Mouse (Mus musculus) lung, postnatal 25 days (tissue): ENCODE data around the gene 2010109A12Rik.

Source experiments
- DNase-seq: peaks from one replicate; pipeline ENCODE4 v3.0.0; 2022; ENCODE audit warnings: low spot score

Gene 2010109A12Rik

DNA sequence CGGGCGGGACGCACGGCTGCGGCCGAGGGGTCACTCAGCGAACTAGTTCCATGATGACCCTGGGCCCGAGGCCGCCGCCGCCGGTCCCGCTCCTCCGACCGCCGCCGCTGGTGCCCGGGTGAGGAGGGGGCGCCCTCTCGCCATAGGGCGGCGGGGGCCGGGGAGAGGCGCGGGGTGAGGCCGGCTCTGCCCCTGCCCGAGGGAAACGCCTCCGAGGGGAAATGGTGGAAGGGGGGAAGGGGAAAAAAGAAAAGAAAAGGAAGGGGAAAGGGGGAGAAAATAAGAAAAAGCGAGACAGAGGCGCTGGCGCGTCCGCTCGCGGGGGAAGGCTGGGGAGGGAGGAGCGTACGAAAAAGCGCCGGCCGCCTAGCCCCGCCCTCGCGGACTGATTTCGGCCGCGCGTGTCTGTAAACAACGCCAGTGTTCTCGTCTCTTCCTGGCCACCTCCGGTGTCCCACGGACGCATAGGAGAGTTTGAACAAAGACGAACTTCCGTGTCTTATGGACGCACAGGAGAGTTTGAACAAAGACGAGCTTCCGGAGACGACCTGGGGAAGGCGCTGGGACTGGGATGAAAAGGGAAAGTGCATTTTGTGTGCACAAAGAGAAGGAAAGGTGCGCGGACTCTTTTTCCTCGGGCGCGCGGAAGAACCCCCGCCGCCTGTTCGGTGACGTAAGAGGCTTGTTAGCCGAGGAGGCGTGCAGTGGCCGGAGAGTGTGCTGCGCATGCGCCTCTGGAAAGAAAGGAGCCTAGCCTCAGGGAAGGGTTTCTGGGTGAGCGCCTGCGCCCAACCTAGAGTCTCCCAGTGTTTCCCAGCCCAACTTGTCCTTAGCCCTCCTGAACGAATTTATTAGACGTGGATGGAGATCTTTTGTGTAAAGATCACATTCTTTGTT, at the start of gene 2010109A12Rik, which contains the start of gene Ccni:
2010109A12Rik (plus strand) TSS at position 410 of the 897 bp plus-strand sequence.
Ccni (minus strand) TSS at position 387 of the 897 bp plus-strand sequence.
- DNase-seq, result peak; percentile 95

DNA sequence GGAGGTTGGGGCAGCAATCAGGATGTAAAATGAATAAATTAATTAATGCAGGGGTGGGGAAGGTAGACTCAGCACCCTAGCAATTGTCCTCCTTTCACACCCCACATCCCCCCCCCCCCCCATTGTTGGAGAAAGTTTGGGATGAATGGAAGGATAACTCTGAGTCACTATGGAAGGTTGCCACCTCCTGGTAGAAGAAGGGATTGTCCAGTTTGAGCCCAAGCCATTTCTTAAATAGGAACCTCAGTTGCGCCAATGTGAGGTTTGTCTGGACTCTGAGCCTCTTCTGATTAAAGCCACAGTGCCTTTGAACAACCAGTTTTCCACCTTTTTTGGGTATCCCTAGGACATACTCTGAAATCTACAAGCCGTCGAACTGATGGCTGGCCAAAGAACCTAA, 42.8 kb upstream of the 2010109A12Rik start:
- peak; percentile 61 for DNase-seq

DNA sequence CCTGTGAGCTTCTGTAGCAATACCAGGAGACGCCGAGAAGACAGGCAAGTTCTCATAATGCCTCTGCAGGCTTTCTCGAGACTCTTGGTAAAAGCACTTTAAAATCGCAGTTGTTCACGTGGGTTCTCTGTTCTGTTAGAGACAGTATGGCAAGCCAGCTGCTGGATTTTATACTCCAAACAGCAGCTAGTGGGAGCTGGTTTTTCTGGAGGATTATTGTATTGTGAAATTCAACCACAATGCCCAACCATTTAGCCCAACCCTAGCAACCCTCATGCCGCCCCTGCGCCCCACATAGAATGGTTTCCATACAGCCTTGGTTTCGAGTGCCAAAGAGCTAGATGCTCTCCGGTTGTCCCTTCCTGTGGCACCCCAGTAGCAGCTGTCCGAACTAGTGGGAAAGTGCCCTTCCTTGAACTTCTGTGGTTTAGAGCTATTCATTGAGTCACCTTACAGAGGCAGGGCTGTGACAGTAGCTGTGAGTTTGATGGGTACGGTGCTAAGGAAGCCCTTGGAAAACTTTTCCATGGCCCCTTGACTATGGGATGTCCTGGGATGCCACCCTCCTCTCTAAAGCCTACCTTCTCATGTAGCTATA, 38.3 kb upstream of the 2010109A12Rik start:
- no peak for DNase-seq

DNA sequence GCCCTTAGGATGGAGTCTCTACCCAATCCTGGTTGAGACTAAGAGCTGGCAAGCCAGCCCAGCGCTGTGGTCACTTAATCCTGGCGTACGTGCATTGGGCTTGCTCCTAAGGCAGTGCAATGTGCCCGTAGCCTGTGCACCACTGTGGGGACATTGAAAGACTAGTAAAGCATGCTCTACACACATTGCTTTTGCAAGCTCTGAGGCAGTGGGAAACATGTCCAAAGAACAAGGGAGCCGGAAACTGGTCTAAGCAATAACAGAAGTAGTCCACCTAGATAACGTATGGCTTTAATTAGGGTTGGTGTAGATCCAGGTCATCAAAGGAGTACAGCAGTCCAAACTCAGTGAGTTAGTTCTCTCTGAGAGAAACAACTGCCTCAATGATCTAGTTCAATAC, 37.7 kb upstream of the 2010109A12Rik start:
- DNase-seq, result no peak

DNA sequence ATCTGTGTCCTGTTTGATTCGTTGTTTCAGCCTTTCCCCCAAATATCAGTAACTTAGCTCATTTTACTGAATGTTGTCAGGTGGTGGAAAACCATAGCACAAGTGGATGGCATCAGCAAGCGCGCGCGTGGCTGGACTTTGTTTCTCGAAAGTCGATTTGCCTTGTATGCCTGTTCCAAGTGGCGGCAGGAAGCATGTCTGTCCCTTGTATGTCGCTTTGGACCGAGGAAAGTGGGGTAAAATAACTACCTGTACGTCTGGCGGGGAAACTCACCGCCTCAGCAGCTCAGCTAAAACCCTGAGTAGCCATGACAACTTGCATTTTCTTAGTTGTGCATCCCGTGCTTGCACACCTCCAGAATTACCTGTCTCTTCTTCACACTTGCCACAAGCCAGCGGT, 34.9 kb upstream of the 2010109A12Rik start:
- no peak for DNase-seq

DNA sequence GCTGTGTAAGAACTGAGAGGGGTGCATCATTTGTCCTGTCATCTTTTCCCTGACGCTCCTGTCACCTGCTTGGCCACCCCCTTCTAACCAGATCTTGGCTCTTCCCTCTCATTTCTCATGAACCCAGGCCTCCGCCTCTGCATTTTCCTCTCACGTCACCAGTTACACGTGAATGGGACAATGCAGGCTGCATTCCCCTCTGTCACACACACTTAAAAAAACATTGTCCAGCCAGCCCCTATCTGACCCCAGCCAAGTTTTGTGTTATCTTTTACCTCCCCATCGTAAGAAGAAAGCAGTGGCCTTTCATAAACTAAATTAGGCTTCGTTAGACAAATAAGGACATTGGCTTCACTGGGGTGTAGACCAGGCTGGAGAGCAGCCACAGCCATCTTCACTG, 33.8 kb upstream of the 2010109A12Rik start:
- DNase-seq, result no peak

DNA sequence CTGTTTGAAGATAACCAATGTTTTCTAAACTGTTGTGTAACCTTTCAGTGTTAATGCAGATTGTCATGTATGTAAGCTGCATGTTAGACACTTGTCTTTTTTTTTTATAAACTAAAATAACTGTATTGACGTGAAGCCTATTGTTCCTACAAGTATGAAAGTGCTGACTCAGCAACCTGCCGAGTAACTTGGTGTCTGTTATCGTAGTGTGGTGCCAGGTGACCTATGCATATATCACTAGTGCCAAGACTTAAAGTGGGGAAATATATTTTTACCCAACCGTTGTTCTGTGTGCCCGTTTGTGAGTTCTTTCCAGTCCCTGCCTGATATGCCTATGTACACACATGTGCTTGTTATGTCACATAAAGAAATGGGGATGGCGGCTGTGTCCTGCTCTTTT, 31.6 kb upstream of the 2010109A12Rik start:
- DNase-seq, result no peak

DNA sequence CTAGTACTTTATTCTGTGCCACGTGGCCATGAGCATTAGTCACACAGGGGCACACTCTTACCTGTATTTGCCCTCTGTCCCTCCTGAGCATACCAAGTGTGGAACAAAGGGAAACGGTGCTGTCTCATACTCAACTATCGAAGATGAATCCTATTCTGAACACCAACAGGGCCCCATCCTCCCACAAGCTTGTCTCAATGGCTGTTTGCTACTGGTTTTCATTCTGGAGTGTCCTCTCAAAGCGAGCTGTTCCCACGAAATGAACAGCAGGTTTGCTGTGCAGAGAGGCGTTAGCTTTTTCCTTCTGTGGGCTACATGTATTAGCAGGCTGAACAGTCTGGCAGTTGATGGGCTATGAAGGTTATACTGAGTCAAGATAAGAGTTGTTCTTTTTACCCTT, 27.7 kb upstream of the 2010109A12Rik start:
- DNase-seq, result no peak

DNA sequence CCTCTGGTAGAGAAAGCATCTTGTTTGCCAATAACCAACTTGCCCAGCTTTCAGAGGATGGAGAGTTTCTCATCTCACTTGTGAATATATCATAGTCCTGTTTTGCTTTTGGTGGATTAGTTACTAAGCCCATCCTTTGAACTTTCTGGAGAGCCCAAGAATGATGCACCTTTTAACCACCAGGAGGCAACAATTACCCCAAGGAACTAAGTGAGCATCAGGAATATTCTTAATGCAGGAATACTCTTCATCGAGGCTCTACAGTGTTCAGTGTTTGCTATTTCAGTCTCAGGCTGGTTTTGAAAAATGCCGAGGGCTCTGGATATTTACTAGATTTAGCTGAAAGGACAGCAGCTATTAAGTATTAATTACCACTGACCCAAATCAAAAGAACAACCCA, 26.1 kb upstream of the 2010109A12Rik start:
- peak; percentile 40 for DNase-seq

DNA sequence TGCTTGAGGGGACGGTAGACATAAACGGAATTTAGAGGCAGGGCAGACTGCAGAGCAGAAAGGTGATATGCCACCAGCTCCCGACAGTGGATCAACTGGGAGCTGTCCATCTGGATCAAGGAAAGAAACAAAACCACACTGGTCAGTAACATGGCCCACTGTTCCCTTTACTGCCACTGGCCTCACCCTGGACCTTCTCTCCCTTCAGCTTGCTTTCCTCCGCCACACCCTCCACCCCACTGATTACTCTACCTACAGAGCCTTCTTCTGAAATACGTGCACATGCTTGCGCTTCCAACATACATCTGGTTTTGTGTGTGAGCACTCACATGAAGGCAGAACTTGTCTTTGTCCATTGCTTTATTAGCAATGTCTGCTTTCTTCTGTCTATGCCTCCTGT, 23.0 kb upstream of the 2010109A12Rik start:
- DNase-seq, result no peak

DNA sequence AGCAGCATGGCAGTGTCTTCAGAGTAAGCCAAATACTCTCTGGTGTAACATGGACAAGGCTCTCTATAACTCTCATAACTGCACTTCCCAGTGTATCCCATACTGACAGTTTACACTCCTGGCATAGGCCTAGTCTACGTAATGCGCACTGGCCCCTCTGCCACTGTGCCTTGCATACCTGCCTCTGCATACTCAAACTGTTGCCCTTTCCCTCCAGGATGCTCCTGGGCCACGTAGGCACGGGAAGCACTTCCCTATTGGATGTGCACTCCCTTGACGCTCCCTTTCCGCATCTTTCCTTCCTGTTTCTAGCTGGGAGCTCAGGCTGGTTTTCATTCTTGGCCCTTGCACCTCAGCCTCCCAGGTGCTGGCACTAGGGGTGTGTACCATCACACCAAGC, 21.8 kb upstream of the 2010109A12Rik start:
- no peak for DNase-seq

DNA sequence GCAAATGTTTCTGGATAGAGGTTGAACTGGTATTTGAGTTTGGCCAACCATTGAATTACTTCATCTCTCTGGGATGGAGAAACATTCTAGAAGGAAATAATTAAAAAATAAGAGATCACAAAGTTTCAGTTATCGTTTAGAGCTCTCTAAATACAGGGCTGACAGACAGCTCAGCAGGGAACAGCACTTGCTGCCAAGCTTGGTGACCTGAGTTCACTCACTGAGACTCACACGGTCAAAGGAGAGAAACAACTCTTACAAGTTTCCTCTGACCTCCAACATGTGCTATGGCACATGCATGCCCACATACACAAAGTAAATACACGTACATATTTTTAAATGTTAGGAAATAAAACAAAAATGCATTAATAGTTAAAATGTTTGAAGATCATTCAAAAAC, 16.7 kb upstream of the 2010109A12Rik start:
- DNase-seq, result no peak

DNA sequence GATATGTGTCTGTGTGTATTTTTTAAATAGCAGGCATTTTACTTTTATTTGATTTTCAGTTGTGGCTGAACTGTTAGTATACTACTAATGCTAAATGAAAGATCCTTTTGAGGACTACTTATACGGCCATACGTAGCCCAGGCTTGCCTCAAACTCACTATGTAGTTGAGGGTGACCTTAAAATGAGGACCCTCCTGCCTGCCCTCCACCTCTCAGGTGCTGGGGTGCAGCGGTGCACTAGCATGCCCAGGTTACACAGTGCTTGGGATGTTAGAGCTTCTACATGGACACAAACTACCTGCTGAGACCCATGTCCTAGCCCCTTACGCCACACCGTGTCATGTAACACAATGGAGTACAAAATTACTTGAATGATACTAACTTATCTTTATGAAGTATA, 15.9 kb upstream of the 2010109A12Rik start:
- no peak for DNase-seq

DNA sequence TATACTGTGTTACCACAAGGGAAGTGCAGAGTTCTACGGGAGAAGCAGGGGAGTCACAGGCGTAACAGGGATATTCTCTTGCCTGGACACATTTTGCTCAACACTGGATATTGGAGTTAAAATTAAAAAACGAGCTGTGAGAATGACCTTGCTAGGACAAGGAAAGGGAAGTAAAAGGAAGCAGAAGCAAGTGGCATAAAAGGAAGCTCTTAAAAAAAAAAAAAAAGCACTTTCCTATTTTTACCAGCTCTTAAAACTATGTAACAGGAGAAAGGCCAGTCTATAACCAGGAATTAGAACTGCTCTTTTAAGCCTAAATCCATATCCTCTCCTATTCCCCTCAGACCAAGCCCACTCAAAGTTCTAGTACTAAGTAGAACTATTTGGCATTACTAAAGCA, 8.1 kb upstream of the 2010109A12Rik start:
- no peak for DNase-seq

DNA sequence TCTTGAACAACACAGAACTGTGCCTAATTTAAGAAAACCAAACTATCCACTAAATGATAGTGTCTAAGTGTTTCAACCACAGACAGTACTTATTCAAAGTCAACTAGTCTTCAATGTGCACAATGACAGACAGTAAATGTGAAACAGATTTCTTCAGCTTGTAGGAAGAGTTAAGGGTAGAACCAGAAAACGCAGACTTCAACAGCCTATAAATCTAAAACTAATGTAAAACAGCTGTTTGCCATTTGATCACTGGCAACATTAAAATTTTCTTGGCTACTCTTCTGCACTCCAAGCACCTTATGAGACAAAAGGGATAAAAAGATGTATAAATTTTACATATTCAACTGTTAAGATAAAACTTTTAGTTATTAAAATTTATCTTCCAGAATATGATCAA, 5.1 kb upstream of the 2010109A12Rik start:
- DNase-seq, result no peak

DNA sequence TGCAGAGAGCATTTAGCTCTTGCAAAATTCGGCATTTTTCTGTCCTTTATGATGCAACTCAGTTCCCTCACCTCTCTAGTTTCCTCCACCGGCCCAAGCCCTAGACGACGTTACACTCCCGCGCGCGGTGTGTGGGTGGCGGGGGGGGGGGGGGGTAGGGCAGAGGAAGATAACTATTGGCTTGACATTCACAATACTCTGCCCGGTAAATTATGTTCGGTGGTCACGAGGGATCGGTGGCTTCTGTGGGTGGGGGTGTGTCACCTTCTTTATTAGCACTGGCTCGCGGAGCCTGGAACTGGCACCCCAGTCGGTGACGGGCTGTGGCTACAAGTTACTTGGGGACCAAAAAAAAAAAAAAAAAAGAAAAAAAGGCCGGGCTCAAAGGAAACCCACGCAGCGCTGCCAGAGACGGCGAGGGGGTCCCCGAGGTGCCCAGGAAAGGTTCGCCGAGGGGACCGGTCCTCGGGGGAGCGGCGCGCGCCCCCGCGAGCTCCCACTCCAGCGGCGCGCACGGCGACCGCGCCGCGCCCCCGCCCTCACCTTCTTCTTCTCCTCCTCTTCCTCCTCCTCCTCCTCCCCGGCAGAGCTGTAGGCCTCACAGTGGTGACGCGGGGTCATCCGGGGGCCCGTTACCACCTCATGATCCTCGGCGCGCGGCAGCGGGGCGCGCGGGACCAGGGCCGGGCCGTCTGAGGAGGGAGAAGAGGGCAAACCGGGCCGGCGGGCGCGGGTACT, 778 bp upstream of the 2010109A12Rik start:
- DNase-seq, result peak; percentile 69

DNA sequence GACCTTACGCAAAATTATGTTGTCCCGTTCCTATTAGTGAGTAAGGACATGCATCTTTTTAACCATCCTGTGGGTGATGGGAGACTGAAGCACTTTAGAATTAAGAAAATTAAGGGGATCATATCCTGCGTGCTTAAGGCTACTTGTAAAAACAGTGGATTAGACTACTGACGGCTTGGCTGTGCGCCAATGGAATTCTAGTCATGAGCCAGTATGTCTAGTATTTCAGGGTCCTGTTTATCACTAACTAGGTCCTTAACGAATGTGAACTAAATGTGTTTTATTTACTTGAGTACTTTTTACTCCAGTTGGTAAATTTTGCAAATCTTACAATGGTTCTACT, 659 bp downstream of the 2010109A12Rik start:
- peak; percentile 29 for DNase-seq

DNA sequence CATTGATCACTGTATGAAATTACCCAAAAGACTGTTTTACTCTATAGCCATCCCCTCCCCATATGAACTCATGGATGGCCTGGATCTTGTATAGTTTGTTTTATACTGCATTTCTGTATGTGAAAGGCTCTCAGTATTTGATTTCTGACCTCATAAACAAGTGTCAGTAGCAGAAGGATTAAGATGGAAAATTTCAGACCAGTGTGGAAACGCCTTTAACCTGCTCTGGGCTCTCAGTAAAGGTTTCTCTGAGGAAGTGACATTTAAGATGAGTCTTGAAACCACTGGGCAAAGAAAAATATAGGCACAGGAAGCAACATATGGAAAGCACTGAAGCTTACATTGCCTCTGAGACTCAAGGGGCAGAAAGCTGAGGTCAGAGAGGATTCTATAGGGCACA, 1.2 kb downstream of the 2010109A12Rik start:
- DNase-seq, result no peak

DNA sequence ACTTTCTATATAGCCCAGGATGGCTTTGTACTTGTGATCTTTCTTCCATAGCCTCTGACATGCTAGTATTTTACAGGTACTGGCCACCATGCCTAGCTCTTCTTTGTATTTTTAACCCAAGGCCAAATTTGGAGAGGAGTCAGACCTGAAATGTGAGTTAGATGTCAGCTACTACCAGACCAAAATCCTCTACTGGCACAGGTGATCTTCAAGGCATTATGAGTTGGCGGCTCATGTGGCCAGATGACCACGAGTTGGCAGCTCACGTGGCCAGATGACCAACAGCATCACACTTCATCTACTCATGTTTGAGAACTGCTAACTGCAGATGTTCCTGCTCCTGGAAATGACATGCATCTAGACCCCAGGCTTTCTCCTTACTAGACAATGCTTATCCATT, 12.1 kb downstream of the 2010109A12Rik start:
- no peak for DNase-seq

DNA sequence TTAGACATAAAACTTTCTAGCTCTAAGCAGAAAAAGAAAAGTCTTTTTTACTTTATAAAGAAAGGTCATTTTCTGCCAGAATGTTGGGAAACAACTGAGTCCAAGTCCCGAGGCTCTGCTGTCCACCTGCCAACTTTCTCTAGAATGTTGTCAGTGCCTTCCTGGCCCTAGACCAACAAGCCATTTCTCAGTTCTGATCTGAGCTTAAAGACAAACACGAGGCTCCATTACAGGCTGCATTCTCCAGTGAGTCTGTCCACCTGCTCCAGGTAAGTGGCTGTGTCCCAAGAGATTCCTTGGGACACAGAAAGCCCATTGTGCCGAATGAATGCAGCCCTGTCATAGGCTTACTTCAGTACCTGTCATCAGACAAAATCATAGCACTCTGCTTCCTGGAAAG, 15.3 kb downstream of the 2010109A12Rik start:
- peak; percentile 13 for DNase-seq

DNA sequence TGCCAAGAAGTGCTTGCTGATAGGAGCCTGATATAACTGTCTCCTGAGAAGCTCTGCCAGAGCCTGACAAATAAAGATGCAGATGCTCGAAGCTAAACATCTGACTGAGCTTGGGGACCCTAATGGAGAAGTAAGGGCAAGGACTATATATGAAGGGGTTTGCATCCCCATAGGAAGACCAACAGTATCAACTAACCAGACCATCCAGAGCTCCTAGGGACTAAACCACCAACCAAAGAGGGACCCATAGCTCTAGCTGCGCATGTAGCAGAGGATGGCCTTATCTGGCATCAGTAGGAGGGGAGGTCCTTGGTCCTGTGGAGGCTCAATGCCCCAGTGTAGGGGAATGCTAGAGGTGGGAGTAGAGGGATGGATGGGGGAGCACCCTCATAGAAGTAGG, 18.2 kb downstream of the 2010109A12Rik start:
- DNase-seq, result no peak

DNA sequence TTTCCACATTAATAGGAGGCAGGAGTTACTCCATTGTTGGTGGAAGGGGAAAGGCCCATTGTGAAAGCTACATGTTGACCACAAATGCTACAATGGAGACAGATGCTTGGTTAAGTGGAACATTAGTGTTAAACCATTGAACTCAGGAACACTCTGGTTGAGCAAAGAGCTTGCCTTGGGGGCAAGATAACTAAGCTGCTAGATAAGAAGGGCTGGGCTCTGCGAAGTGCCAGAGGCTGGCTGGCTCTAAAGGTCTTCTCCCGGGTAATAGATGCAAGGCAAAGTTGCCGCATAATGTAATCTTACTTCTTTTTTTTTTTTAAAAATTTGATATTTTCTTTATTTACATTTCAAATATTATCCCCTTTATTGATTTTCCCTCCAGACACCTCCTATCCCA, 20.8 kb downstream of the 2010109A12Rik start:
- no peak for DNase-seq

DNA sequence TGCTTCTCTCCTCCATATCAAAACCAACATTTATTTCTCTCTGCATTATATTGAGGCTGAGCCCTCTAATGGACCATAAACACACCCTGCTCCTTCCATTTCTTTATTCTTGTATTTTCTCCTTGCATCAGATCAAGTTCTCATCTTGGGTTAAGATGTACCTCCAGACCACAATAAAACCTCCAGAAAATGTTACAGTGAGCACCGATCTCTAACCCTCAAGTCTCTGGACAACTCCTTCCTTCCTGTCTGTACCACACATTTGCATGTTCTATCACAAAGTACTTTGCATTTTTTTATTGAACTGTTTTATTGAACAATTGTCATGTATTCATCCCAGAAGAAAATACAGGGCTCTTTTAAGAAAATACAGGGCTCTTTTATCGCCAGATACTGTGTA, 23.2 kb downstream of the 2010109A12Rik start:
- no peak for DNase-seq
